In genomic region chrY:1244940-1245339, GRCm38 (mm10) we compare ENCODE assay signal across 8 mouse cellular contexts. TPM values are rescaled to one million over a fixed set of nuclear protein-coding genes. Genes with fewer than 3 reads are reported as not detected.
A peak's percentile ranks its signal among the peaks of the same experiment; 100 is the strongest.
DNase-seq lines count a peak whose midpoint lies in the region; ATAC-seq and TF ChIP-seq lines count a peak whose summit lies in the region.

No protein-coding gene starts in this region.

- no peak for ATAC-seq in heart, embryonic 16.5 days (replicated peaks; ENCODE audit: extremely low read depth, insufficient read depth, low FRiP score)
- ATAC-seq in megakaryocyte, adult 5-6 weeks (ENCODE audit: poor library complexity, severe bottlenecking), result peak; percentile 31

- DNase-seq in kidney, adult 2 months, result peak; percentile 21
- no peak for DNase-seq in kidney, adult 8-10 months
- no peak for DNase-seq in left cerebral cortex, postnatal 10 days (ENCODE audit: extremely low spot score in 1 of 2, low spot score in 2 of 2)
- DNase-seq in left cerebral cortex, adult 8-10 months (ENCODE audit: low spot score in 2 of 2), result no peak
- no peak for DNase-seq in left cerebral cortex, adult 11 months (ENCODE audit: low spot score)

- intact Hi-C loops in left cerebral cortex, postnatal 10 days (cut with DNase I), result no loop called here

- H3K36me3 ChIP-seq in kidney, adult 2 months (ENCODE audit: control insufficient read depth, insufficient read depth, low read length), result no peaks in the 10 kb centered on the region
- no peaks in the 10 kb centered on the region for H3K36me3 ChIP-seq in heart, embryonic 16.5 days (ENCODE audit: control insufficient read depth, insufficient read depth)

- H3K4me1 ChIP-seq in kidney, adult 2 months (ENCODE audit: control insufficient read depth, insufficient read depth, low read length), result no peaks in the 10 kb centered on the region
- no peaks in the 10 kb centered on the region for H3K4me1 ChIP-seq in bone marrow macrophage, adult 2 months (ENCODE audit: control insufficient read depth, insufficient read depth, low read length)
- H3K4me1 ChIP-seq in heart, embryonic 16.5 days (ENCODE audit: control insufficient read depth, insufficient read depth, low read length), result no peaks in the 10 kb centered on the region

- 0% methylated on average over 9 of the region's 9 CpGs for WGBS in kidney, adult 2 months
- 1% methylated on average over 9 of the region's 9 CpGs for WGBS in heart, embryonic 16.5 days

- no peak for TF ChIP-seq POLR2A in kidney, adult 2 months (IDR thresholded peaks at IDR 0.05; ENCODE audit: low read depth, low read length)
- TF ChIP-seq POLR2A in bone marrow macrophage, adult 2 months (IDR thresholded peaks at IDR 0.05; ENCODE audit: borderline replicate concordance, low read depth, low read length), result no peak

- no peaks in the 10 kb centered on the region for H3K27me3 ChIP-seq in kidney, adult 2 months (replicated peaks; ENCODE audit: control insufficient read depth, insufficient read depth, low read length)
- no peaks in the 10 kb centered on the region for H3K27me3 ChIP-seq in heart, embryonic 16.5 days (ENCODE audit: control insufficient read depth, insufficient read depth, low read length)

- peak overlapping the region; percentile 58 for H3K9ac ChIP-seq in heart, embryonic 16.5 days (ENCODE audit: low read length)

- TF ChIP-seq CTCF in kidney, adult 2 months (conservative IDR thresholded peaks at IDR 0.05; ENCODE audit: insufficient read depth, insufficient read length, low read depth, low read length), result no peak
- TF ChIP-seq CTCF in bone marrow macrophage, adult 2 months (IDR thresholded peaks at IDR 0.05; ENCODE audit: low read depth, low read length), result no peak

- H3K9me3 ChIP-seq in heart, embryonic 16.5 days (replicated peaks; ENCODE audit: control insufficient read depth, low read length), result no peaks in the 10 kb centered on the region

- peak overlapping the region; percentile 96 for H3K27ac ChIP-seq in kidney, adult 2 months (ENCODE audit: insufficient read depth, low read depth, low read length)
- H3K27ac ChIP-seq in bone marrow macrophage, adult 2 months (ENCODE audit: insufficient read depth, low read depth, low read length), result peak overlapping the region; percentile 92
- peak overlapping the region; percentile 69 for H3K27ac ChIP-seq in heart, embryonic 16.5 days (ENCODE audit: low read length)

- H3K4me2 ChIP-seq in heart, embryonic 16.5 days (ENCODE audit: low read depth, low read length), result peak overlapping the region; percentile 50; the same call in 1 of the 2 replicates

- H3K4me3 ChIP-seq in kidney, adult 2 months (ENCODE audit: insufficient read depth, low read depth, low read length), result peak overlapping the region; percentile 96
- H3K4me3 ChIP-seq in bone marrow macrophage, adult 2 months (ENCODE audit: insufficient read depth, low read length), result peak overlapping the region; percentile 72
- H3K4me3 ChIP-seq in heart, embryonic 16.5 days (ENCODE audit: low read length), result peak overlapping the region; percentile 55

RNA-seq across cellular contexts. Expression of gene Uty, which starts 0.6 kb away (rescaled TPM):
- not detected in 2 replicates for polyA plus RNA-seq in kidney, adult 2 months (2012; rRNA removed)
- not detected in 2 replicates for polyA plus RNA-seq in bone marrow macrophage, adult 2 months (2012; ENCODE audit: insufficient read depth, insufficient read length, missing spikeins)
- polyA plus RNA-seq in heart, embryonic 16.5 days (2015; fragmentation: Nextera tagmentation; extraction: Ambion mirVana), result 5.4 and 8.1 TPM in 2 replicates
- total RNA-seq in megakaryocyte, adult 5-6 weeks (2015), result 13.3 and 20.3 TPM in 2 replicates
- 18.4 and 21.5 TPM in 2 replicates for total RNA-seq in megakaryocyte, adult 5-6 weeks (2017)
- total RNA-seq in left cerebral cortex, postnatal 10 days (2021), result 10 to 100 TPM in 1 of 2 experiments, not detected in 1; 24.6 TPM
- 10 to 100 TPM in 2 of 4 experiments, not detected in 2; 26.7 to 29.7 TPM for total RNA-seq in left cerebral cortex, adult 8-10 months (2022)

RNA-seq across cellular contexts. Expression of gene Ddx3y, which starts 41.5 kb away (rescaled TPM):
- polyA plus RNA-seq in kidney, adult 2 months (2012; rRNA removed), result not detected in 2 replicates
- not detected in 2 replicates for polyA plus RNA-seq in bone marrow macrophage, adult 2 months (2012; ENCODE audit: insufficient read depth, insufficient read length, missing spikeins)
- 13.2 and 17.4 TPM in 2 replicates for polyA plus RNA-seq in heart, embryonic 16.5 days (2015; fragmentation: Nextera tagmentation; extraction: Ambion mirVana)
- 31.2 and 31.3 TPM in 2 replicates for total RNA-seq in megakaryocyte, adult 5-6 weeks (2015)
- 47.1 and 54.8 TPM in 2 replicates for total RNA-seq in megakaryocyte, adult 5-6 weeks (2017)
- total RNA-seq in left cerebral cortex, postnatal 10 days (2021), result 10 to 100 TPM in 1 of 2 experiments, not detected in 1; 50.8 TPM
- total RNA-seq in left cerebral cortex, adult 8-10 months (2022), result 10 to 100 TPM in 2 of 4 experiments, not detected in 2; 48.2 to 49.4 TPM
